Mouse (Mus musculus) layer of hippocampus, postnatal 25 days (tissue): ENCODE measurements around the gene Hist2h3c2. TPM values are rescaled to one million over a fixed set of nuclear protein-coding genes. Genes with fewer than 3 reads are reported as not detected.
"Not testable (repeated sequence)": the region's sequence is repeated elsewhere in the genome, so short reads cannot be mapped to it uniquely, and the experiment has no call there.

ENCODE experiments used
- DNase-seq, 2 experiments: peaks; one replicate each; pipeline ENCODE4 v3.0.0; 2022; ENCODE audit warnings: mixed read lengths in 2 of 2, low spot score in 1 of 2; ENCODE audit errors: extremely low spot score in 1 of 2
- total RNA-seq, 2 experiments: library from RNA; stranded (reverse); gene quantifications; 2 replicates each; pipeline ENCODE4 v1.2.3; 2021

The Hist2h3c2 gene
- total RNA-seq, 2 experiments from 2014 or later = 9.9 to 11.0 TPM

DNA sequence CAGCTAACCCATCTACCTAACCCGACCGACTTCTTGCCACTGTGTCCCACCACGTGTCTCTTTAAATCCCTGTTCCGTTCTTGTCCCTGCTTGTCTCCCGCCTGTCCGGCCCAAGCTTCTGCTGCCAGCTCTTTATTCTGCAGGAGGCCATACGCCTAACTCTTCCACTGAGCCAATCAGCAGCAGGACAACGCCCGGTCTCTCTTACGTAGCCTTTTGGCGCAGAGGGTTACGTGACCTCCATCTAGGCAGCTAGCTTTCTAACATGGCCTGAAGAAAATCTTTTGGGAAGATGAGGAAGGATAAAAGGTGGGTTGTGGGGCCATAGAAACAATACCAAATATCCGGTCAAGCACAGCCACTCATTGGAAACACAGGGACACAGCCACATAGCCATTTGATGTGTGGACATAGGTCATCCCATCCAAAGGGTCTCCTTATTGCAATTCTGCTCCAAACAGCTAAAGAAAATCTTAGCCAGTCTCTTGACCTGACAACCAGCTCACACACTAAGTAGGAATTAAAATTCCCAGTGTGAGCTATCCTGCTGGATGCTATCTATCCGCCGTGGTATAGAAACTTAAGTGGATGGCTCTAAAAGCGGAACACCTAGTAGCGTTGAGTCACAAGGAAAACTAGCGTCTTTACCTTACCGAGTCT lies 23.4 kb upstream of the Hist2h3c2 start:
- DNase-seq = peak; percentile 54 to 57

DNA sequence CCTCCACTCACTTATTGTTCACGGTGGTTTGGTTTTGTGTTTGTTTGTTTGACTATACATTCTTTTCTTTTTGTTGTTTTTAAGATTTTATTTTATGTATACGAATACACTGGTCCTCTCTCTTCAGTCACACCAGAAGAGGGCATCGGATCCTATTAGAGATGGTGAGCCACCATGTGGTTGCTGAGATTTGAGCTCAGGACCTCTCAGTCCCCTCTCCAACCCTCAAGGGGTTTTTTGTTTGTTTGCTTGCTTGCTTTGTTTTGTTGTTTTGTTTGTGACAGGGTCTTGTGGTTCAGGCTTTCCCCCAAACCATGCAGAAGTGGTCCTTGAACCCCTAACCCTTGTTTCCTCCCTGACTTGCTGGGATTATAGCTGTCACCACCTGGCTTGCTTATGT lies 22.7 kb upstream of the Hist2h3c2 start:
- no peak for DNase-seq

DNA sequence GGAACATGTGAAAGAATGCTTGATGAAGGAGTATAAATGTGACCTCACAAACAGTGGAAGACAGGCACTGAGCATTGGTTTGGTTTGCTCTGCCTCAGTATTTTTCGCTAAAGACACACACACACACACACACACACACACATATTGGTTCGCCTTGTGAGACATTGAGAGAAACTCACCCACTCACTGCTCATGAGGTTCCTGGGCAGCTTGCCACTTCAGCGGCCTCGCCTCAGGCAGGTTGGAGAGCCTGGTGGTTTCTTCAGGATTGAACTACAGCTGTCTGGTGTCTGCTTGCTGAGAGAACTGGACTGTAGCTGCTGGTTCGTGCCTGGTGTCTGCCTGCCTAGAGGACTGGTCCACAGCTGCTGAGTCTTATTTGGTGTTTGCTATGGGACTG lies 21.3 kb upstream of the Hist2h3c2 start:
- no peak for DNase-seq

DNA sequence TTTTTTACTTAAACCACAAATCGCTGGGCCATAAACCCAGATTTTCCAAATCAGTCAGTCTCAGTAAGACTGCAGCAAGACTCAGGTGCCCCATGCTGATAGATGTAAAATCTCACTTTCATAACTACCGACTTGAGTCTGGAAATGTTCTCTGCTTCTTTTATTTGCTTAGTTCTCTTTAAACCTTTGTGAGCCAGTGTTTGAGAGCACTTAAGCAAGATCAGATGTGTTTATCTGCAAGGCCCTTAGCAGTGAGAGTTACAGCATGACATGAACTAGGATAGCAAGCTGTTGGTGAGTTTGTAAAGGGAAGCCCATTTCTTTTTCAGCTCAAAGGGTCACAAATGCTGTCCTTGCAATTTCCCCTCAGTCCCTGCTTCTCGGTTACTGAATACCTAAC lies 18.3 kb upstream of the Hist2h3c2 start:
- DNase-seq = no peak

DNA sequence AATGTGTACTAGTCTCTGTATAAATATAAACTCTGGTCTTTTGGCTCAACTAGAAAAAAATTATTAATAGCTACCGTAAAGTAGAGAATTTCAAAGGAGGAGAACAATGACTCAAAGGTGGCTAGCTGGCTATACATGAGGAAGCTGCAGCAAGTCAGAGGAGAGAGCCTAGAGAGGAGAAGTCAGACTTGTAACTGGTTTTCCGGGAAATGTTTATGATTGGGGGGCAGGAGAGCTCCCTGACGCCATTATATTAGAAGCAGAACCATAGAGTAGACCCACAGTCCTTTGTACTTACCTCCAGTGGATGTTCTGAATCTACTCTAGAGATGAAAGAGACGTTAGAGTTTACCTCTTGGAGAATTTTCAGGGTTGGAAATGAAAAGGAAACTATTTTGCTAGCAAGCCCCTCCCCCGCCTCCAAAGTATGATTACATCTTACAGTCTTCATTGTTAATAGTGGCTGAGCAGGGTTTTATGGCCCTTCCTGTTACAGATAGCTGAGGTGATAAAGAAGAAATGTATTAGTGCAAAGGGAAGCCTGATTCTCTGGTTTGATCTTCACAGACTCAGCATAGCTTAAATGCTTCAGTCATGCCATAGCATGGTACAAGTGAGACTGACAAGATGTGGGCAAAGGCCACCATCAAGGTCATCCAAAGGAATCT lies 17.1 kb upstream of the Hist2h3c2 start:
- DNase-seq = no peak

DNA sequence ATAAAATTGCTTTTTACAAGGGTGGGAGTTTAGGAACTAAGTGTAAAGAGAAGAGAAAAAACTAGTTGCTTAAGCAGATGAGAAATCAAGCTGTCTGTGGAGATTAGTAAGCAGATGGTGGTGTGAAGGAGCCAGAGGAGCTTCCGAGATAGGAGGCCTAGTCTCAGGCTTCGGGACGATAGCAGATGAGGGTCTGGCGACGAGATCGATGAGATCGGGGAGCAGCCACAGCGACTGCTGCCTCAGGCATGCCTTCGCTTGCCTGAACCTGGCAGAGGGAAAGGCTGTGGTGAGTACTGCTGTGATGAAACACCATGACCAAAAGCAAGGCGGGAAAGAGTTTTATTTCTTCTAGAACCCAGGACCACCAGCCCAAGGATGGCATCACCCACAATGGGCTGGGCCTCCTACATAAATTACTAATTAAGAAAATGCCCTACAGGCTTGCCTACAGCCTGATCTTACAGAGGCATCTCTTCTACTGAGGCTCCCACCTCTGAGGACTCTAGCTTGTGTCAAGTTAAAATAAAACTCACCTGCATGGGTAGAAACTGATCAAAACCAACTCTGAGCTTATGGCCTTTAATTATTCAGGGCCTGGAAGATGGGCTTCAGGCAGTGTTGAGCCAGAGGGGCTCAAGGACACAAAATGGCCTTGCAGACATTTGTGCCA lies 15.9 kb upstream of the Hist2h3c2 start:
- DNase-seq = no peak

DNA sequence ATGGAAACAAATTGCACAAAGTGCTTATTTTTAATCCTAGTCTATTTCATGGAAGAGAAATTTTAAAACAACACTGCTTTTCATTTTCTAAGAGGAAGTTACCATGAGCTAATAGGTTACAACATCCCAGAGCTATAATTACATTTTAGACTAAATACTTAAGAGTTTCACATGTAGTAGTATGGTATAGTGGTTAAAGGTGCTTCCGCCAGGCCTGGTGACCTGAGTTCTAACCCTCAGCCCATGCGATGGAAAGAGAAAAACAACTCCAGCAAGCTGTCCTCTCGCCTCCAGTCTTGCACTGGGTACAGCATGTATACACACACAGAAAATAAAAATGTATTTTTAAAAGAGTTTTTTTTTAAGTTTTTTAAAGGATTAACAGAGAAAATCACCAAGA lies 12.9 kb upstream of the Hist2h3c2 start:
- no peak for DNase-seq

DNA sequence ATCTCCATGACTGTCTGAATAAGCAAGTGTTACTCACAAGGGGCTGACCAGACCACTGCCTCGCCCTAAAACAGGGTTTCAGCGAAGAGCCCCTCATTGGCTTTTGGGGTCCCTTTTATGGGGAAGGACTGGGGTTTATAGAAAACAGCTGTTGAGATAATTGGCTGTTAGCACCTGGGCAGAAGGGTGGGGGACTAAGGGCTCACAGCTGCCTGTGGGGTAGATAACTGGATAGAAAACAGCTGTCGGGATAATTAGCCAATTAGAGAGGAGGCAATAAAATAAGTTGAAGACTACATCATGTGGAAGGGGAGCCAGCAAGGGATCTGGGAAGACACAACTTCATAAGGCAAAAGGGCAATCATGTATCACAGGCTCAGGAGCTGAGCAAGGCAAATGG lies 12.0 kb upstream of the Hist2h3c2 start:
- DNase-seq = no peak

DNA sequence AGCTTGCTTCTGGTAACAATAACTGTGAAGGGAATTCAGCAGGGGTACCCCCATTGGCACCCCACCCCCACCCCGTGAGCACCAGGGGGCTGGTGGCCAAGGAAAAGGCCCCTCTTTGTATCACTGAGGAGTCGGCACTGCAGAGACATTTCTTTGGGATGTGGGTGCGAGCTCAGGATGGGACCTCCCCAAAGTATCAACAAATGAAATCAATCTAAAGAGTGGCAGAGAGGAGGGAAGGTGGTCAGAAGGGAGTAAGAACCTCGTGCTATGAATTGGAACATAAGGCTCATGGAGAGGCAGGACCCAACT lies 10.1 kb upstream of the Hist2h3c2 start:
- no peak for DNase-seq

DNA sequence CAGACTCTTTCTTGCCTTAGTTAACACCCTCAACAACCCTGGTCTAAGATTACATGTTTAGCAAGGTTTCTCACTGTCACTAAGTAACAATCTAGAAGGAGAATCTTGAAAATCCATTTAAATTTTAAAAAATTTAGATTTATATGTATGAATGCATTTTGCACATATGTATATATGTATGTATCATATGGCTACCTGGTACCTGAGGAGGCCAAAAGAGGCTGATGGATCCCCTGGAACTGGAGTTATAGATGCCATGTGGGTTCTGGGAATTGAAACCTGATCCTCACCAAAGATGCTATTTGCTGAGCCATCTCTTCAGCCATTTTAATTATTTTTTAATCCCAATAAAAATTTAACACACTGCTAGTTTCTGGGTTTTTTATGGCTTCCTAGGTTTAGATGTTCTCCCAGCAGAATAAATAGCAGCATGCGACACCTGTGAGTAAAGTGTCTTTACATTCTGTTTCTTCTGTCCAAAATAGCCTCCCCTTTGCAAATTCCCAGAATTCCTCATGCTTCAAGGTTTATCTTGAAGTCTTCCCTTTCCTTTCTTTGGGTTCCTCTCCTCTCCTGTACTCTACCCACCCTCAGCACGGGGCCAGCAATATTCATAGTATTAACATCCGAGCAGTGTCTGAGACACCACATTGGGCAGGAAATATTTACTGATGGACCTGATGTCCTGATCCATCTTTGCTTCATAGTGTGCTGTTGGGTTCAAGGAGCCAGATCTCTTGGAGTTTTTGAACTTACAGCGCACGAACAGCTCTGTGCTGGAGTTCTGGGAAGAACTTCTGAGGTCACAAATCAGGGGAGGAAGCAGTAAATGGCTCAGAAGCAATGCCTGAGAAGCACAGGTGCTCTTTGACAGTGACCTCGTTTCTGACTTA lies 9.5 kb upstream of the Hist2h3c2 start:
- DNase-seq = no peak

DNA sequence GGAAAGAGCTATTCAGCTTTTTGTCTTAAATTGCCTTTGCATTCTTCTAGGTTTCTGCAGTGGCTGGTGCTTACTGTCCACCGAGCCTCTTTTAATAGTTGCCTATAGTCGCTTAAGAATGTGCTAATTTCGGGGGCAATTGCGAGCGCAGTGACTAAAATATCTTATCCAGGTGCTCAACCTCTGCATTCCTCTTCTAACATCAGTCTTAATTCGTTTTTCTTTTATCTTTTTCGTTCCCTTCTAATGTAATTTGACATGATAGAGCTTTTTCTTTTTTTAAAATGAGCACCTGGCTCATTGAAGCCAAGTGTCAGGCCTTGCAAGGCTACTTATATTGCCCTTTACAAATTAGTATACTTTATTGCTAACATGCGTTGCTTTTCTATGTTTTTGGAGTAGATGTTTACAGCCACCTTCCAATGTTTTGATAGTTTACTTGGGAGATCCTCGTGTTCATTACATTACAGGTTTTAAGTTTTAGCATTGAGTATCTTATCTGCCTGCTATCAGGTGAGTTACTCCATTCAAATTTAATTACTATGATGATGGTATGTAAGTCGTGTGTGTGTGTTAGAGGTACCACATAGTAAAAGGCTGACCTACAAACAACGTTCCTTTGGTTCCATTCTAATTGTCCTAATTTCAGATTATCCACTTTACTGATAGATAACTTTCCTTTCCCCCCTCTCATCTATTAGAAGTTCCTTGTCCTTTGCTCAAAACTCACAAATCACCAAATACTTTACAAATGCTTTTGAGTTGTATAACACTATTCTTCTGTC lies 8.6 kb upstream of the Hist2h3c2 start:
- no peak for DNase-seq

DNA sequence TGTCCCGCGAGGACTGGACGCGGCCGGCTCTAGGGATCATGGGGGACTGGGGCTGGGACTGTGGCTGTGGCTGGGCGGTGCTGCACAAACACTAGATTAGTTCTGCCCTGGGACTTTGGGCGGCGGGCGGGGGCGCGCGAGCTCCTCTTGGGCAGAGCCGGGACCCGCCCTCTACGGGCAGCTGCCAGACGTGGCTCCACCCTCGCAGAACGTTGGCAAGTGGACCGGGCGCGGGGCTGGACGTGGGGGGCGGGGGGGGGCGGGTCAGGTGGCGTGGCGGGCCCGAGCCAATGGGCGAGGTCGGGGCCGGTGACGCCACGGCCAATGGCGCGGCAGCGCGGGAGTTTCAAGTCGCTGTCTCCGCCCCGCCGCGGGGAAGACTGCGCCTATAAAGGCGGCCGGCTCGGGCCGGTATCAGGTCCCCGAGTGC lies 7.5 kb upstream of the Hist2h3c2 start, which contains the start of gene Hist2h3c1:
Gene Hist2h3c1 (plus strand): TSS at position 259 of the 430 bp plus-strand sequence.
- not testable (repeated sequence) for DNase-seq

DNA sequence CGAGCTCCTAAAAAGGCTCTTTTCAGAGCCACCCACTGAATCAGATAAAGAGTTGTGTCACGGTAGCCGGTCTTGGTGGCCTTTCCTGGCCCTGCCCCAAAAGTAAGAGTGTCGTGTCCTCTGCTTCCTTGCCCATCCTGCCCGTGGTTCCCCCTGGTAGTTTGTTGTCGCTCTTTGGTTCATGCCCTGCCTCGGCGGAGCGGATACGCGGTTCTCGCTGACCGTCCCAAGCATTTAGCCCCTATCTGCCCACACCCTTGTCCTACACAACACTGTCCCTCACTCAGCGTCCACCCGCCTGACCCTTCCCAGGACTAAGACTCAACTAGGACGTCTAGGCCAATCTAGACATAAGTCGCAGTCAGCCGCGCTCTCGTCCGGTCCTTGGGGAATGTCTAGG lies 7.1 kb upstream of the Hist2h3c2 start:
- not testable (repeated sequence) for DNase-seq

DNA sequence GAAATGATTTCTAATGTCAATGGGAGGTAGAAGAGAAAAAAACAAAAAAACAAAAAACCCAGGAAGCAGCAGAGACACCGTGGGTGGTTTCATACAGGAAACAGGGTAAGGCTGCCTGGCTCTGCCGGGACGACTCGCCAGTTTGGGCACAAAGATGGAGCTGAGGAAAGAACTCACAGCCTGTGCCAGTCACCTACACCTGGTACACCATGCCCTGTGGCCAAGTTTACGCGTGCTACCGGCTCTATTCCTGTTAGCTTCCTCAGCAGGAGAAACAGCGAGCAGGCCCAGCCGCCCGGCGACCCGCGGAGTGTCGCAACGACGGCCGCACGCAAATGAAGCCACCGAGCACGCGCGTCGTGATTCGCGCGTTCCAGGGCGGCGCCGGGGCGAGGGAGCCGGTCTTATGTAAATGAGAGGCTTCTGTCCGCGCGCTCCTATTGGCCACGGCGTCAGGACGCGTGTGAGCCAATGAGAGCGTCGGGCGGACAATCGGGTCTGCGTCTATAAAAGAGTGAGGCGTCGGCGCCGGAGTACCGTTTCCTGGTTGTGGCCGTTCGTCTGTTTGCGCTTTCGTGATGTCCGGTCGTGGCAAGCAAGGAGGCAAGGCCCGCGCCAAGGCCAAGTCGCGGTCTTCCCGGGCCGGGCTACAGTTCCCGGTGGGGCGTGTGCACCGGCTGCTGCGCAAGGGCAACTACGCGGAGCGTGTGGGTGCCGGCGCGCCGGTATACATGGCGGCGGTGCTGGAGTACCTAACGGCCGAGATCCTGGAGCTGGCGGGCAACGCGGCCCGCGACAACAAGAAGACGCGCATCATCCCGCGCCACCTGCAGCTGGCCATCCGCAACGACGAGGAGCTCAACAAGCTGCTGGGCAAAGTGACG lies 6.3 kb upstream of the Hist2h3c2 start, which contains the start of gene Hist2h2aa1:
Gene Hist2h2aa1 (plus strand): TSS at position 495 of the 884 bp plus-strand sequence.
- peak; percentile 77 to 90 for DNase-seq

DNA sequence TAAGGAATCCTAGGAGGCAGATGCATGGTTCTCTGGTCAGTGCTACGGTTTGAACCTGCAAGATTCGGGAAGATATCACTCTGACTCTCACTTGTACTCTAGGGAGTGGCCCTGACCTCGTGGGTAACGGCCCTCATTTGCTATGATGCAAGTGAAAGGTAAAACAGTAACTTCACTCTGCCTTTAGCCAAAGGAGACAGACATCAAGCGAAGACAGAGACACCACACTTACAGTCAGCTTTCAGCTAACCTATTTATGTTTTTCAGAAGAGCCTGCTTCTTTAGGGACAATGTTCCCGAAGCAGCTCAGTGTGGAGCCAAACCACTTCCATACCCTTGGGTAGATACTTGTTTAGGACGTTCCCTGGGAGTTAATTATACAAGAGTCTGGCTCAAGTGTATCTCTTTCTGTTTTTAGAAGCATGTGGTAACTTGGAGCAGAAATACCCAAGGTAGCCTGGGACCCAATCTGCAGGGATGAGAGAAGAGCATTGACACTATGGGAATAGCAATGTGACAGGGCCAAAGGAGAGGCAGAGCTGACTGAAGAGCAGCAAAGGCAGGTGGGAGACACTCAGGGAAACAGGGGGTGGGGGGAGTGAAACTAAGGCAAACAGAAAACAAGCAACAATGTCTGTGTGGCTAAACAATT lies 5.1 kb upstream of the Hist2h3c2 start:
- DNase-seq = no peak

DNA sequence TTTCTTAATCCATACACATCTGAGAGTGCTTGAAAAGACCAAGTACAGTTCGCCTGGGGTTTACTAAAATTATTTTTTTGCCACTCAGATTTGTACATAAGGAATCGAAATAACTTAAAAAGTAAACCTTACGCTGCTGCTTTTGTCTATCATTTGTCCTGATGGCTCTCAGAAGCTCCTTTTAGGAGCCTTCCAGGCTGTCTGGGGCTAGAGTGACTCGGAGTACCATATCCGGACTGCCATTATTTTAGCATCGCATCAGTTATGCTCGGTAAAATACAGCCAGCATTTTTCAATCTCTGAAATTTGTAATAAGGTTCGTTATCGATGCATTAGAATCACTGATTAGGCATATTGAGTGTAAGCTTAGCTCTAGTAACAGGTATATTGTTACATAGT lies 1.9 kb upstream of the Hist2h3c2 start:
- no peak for DNase-seq

DNA sequence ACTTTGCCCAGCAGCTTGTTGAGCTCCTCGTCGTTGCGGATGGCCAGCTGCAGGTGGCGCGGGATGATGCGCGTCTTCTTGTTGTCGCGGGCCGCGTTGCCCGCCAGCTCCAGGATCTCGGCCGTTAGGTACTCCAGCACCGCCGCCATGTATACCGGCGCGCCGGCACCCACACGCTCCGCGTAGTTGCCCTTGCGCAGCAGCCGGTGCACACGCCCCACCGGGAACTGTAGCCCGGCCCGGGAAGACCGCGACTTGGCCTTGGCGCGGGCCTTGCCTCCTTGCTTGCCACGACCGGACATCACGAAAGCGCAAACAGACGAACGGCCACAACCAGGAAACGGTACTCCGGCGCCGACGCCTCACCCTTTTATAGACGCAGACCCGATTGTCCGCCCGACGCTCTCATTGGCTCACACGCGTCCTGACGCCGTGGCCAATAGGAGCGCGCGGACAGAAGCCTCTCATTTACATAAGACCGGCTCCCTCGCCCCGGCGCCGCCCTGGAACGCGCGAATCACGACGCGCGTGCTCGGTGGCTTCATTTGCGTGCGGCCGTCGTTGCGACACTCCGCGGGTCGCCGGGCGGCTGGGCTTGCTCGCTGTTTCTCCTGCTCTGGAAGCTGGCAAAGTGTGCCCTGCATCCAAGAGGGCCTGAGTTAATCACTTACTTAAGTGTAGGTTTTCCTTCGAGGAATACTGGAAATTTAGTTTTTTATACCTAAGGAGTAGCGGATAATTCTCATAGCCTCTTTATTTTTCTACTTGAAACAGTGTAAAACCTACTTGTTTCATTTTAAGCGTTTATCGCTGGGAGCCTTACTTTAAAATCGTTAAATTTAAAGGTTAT lies 1.2 kb upstream of the Hist2h3c2 start, which contains the start of gene Hist2h2aa2:
Gene Hist2h2aa2 (minus strand): TSS at position 328 of the 850 bp plus-strand sequence.
- peak; percentile 95 to 97 for DNase-seq
